Mouse (Mus musculus) neural tube, embryonic 11.5 days (tissue): ENCODE data around the gene Nsun2. TPM values are rescaled to one million over a fixed set of nuclear protein-coding genes. Genes with fewer than 3 reads are reported as not detected.

Source experiments
- ATAC-seq: fragments of 200-750 bp; cut with Nextera tagmentation; 2 replicates; pipeline ENCODE4 v1.8.0; 2017; ENCODE audit warnings: moderate number of reproducible peaks, mild to moderate bottlenecking, moderate TSS enrichment, moderate library complexity; ENCODE audit not compliant: insufficient read depth, low FRiP score, low TSS enrichment
- DNase-seq: peaks from one replicate; pipeline ENCODE4 v3.0.0-alpha.2; 2015; ENCODE audit warnings: low spot score
- H3K27ac ChIP-seq: fragments of 300-500 bp; sonication (generic); 2 replicates; pipeline ENCODE4 v1.5.1; 2014; ENCODE audit warnings: low read depth, mild to moderate bottlenecking, low read length
- H3K27me3 ChIP-seq: fragments of 300-500 bp; sonication (generic); 2 replicates; pipeline ENCODE4 v1.6.1; 2014; ENCODE audit warnings: mild to moderate bottlenecking, low read length, mixed read lengths; ENCODE audit not compliant: control insufficient read depth, insufficient read depth
- H3K36me3 ChIP-seq: fragments of 300-500 bp; sonication (generic); 2 replicates; pipeline ENCODE4 v1.6.1; 2014; ENCODE audit warnings: mild to moderate bottlenecking, low read length, moderate library complexity, mixed read lengths; ENCODE audit not compliant: control insufficient read depth, insufficient read depth
- H3K4me1 ChIP-seq: fragments of 300-500 bp; sonication (generic); 2 replicates; pipeline ENCODE4 v1.6.1; 2014; ENCODE audit warnings: low read length, mixed read lengths; ENCODE audit not compliant: control insufficient read depth, insufficient read depth
- H3K4me2 ChIP-seq: fragments of 300-500 bp; sonication (generic); 2 replicates; pipeline ENCODE4 v1.6.1; 2014; ENCODE audit warnings: low read depth, mild to moderate bottlenecking, moderate library complexity
- H3K4me3 ChIP-seq: fragments of 300-500 bp; sonication (generic); 2 replicates; pipeline ENCODE4 v1.5.1; 2014; ENCODE audit warnings: low read depth, low read length
- H3K9ac ChIP-seq: fragments of 300-500 bp; sonication (generic); 2 replicates; pipeline ENCODE4 v1.6.1; 2014; ENCODE audit warnings: mild to moderate bottlenecking, low read length
- H3K9me3 ChIP-seq: fragments of 300-500 bp; sonication (generic); 2 replicates; pipeline ENCODE4 v1.6.1; 2016; ENCODE audit warnings: low read length; ENCODE audit not compliant: control insufficient read depth
- WGBS: fragments of 180-500 bp; shearing (Covaris S2); extraction: QIAGEN DNeasy Blood & Tissue Kit; methylation state at CpG from one replicate; pipeline ENCODE4 v1.1.7; 2014; 5-methylcytosine and 5-hydroxymethylcytosine counted together
- polyA plus RNA-seq: library from polyadenylated mRNA; unstranded; fragments of >200 nt; fragmentation: Nextera tagmentation; extraction: Ambion mirVana; gene quantifications from 2 replicates; pipeline ENCODE4 v1.2.1, GENCODE M21; 2014

Nsun2 gene
- polyA plus RNA-seq, 1 experiment from 2014 or later: 139 TPM

- 88% methylated on average over 5 of the region's 5 CpGs for whole genome bisulfite sequencing
Measured at GRCm38 (mm10) chr13:69498276-69498675, 35.3 kb upstream of the Nsun2 start.

GRCm38 (mm10) chr13:69502157-69502750 lies 31.3 kb upstream of the Nsun2 start:
- 96% methylated on average over 14 of the region's 14 CpGs for WGBS
- Histone ChIP-seq H3K9me3 (no peaks in the 10 kb centered on the region), H3K36me3 (peaks cover 34% of the 10 kb centered on the region)

More at GRCm38 (mm10) chr13:69498276-69498675, 35.3 kb upstream of the Nsun2 start:
- Histone ChIP-seq H3K27ac (no peak overlapping the region), H3K9me3 (no peaks in the 10 kb centered on the region), H3K4me2 (no peak overlapping the region), H3K27me3 (no peaks in the 10 kb centered on the region), H3K4me1 (no peaks in the 10 kb centered on the region), H3K9ac (no peak overlapping the region), H3K4me3 (no peak overlapping the region), H3K36me3 (peaks cover 29% of the 10 kb centered on the region)
- DNase-seq (no peak), ATAC-seq (no peak)

DNA sequence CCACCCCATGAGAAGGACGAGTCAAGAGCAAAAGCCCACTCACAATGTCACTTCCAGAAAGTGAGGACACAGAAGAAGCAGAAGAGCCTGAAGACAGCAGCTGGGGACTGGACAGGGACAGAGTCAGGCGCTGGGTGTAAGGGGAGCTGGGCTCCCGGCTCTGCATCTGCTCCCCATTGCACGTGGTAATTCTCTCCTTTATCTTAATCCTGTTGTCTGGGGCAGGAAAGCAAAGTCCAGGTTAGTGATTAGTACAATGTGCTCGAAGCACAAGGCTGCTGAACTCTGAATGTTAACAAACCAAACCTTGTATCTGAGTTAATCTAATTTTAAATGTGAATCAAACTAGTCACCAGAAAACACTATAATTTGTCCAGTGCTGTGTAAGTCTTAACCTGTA lies 30.7 kb upstream of the Nsun2 start:
- H3K36me3 ChIP-seq: peaks cover 36% of the 10 kb centered on the region
- ATAC-seq: no peak

More at GRCm38 (mm10) chr13:69502157-69502750, 31.3 kb upstream of the Nsun2 start:
- Histone ChIP-seq H3K4me1 (no peaks in the 10 kb centered on the region), H3K27me3 (no peaks in the 10 kb centered on the region), H3K27ac (no peak overlapping the region), H3K9ac (no peak overlapping the region), H3K4me2 (no peak overlapping the region), H3K4me3 (no peak overlapping the region)
- no peak for DNase-seq
- ATAC-seq: no peak

GRCm38 (mm10) chr13:69506341-69507086 lies 27.0 kb upstream of the Nsun2 start:
- no peak overlapping the region for H3K27ac ChIP-seq
- H3K4me3 ChIP-seq: no peak overlapping the region
- H3K36me3 ChIP-seq: peaks cover 25% of the 10 kb centered on the region
- WGBS: 93% methylated on average over 12 of the region's 12 CpGs
- H3K4me1 ChIP-seq: no peaks in the 10 kb centered on the region
- H3K27me3 ChIP-seq: no peaks in the 10 kb centered on the region
- DNase-seq: no peak
- H3K9me3 ChIP-seq: no peaks in the 10 kb centered on the region
- H3K9ac ChIP-seq: no peak overlapping the region
- ATAC-seq: no peak
- no peak overlapping the region for H3K4me2 ChIP-seq

More for the DNA sequence above, 30.7 kb upstream of the Nsun2 start:
- Histone ChIP-seq H3K27me3 (no peaks in the 10 kb centered on the region), H3K4me1 (no peaks in the 10 kb centered on the region), H3K4me2 (no peak overlapping the region), H3K9me3 (no peaks in the 10 kb centered on the region), H3K9ac (no peak overlapping the region), H3K27ac (no peak overlapping the region), H3K4me3 (no peak overlapping the region)
- no peak for DNase-seq
- 85% methylated on average over 5 of the region's 5 CpGs for WGBS

DNA sequence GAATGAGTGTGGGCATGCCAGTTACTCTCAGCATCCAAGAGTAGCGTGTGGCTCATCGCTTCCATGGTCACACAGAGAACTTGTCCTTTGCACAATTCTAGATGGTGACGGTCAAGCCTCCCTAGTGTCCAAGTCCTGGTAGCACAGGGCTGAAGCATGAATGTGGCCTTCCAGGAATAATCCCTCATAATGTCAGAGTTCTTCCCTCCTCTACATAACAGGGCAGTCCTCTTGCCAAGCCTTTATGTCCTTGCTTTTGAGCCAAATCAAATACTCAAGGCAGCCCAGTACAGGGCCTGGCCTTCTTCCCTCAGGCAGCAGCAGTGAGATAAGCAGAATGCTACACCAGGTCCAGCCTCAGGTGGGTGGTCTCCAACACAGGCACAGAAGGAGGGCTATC lies 25.9 kb upstream of the Nsun2 start:
- ATAC-seq: no peak
- no peaks in the 10 kb centered on the region for H3K9me3 ChIP-seq
- WGBS: 93% methylated on average over 3 of the region's 3 CpGs
- no peak overlapping the region for H3K9ac ChIP-seq
- no peak for DNase-seq
- H3K4me2 ChIP-seq: no peak overlapping the region
- peaks cover 21% of the 10 kb centered on the region for H3K36me3 ChIP-seq
- H3K27ac ChIP-seq: no peak overlapping the region
- H3K27me3 ChIP-seq: no peaks in the 10 kb centered on the region
- H3K4me3 ChIP-seq: no peak overlapping the region
- no peaks in the 10 kb centered on the region for H3K4me1 ChIP-seq

DNA sequence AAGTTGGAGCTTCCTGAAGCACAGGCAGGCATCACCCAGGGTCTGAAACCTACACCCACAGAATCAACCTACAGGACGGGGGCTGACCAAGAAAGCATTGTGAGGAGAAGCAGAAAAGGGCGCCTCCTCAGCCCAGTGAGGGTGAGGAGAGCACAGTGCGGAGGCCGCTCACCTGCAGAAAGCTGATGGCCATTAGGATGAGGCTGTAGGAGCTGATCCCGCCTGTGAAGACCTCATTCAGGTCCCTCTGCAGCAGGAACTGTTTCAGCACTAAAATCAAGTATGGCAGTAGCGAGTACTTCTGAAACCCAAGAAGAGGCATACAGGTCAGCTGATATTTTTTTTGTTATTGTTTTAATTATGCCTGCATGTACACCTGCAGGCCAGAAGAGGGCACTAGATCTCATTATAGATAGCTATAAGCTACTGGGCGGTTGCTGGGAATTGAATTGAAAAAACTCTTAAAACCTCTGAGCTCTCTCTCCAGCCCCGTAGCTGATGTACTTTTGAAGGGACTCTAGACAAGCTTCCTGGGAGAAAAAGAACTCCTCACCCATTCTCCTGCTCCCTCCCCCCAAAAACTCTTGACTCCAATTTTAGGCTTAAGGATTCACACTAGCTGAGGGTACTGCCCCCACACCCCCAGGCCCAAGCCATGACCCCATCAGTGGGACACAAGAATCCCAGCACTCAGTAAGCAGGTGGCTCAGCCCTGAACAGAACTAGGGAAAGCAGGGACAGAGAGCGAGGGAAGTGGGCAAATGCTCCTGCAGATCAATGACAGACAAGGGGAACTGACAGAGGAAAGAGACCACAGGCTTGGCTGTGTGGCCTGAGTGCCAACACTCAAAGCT lies 23.9 kb upstream of the Nsun2 start:
- ATAC-seq (no peak), DNase-seq (peak; percentile 38)
- Histone ChIP-seq H3K27me3 (no peaks in the 10 kb centered on the region), H3K4me1 (no peaks in the 10 kb centered on the region), H3K4me2 (no peak overlapping the region), H3K4me3 (no peak overlapping the region), H3K9ac (no peak overlapping the region), H3K36me3 (peaks cover 18% of the 10 kb centered on the region), H3K27ac (no peak overlapping the region), H3K9me3 (no peaks in the 10 kb centered on the region)
- 74% methylated on average over 9 of the region's 9 CpGs for WGBS

- WGBS: 95% methylated on average over 3 of the region's 3 CpGs
- H3K4me2 ChIP-seq: no peak overlapping the region
- H3K36me3 ChIP-seq: 0 out of 2 replicates have a peak, but pooled peaks cover 4% of the 10 kb centered on the region
- H3K4me1 ChIP-seq: no peaks in the 10 kb centered on the region
- H3K9me3 ChIP-seq: no peaks in the 10 kb centered on the region
- H3K27ac ChIP-seq: no peak overlapping the region
- DNase-seq (no peak), ATAC-seq (no peak)
- no peak overlapping the region for H3K4me3 ChIP-seq
- no peak overlapping the region for H3K9ac ChIP-seq
- no peaks in the 10 kb centered on the region for H3K27me3 ChIP-seq
Measured at GRCm38 (mm10) chr13:69515091-69515490, 18.5 kb upstream of the Nsun2 start.

GRCm38 (mm10) chr13:69517445-69517844 lies 16.1 kb upstream of the Nsun2 start:
- ATAC-seq (no peak), DNase-seq (no peak)
- no peak overlapping the region for H3K27ac ChIP-seq
- H3K9me3 ChIP-seq: no peaks in the 10 kb centered on the region
- no peaks in the 10 kb centered on the region; the same call in 1 of the 2 replicates for H3K4me1 ChIP-seq
- WGBS: 94% methylated on average over 6 of the region's 6 CpGs
- H3K9ac ChIP-seq: no peak overlapping the region
- H3K4me2 ChIP-seq: no peak overlapping the region
- no peaks in the 10 kb centered on the region for H3K27me3 ChIP-seq
- H3K36me3 ChIP-seq: no peaks in the 10 kb centered on the region
- no peak overlapping the region for H3K4me3 ChIP-seq
